Mouse (Mus musculus) heart, adult 2 months (tissue): ENCODE data around the gene Crlf1.

Experiments
- CTCF ChIP-seq: fragments of 200-600 bp; IDR thresholded peaks from 2 replicates; pipeline ENCODE4 v1.8.1; 2022; ENCODE audit warnings: antibody characterized with exemption, mild to moderate bottlenecking, moderate library complexity
- POLR2A ChIP-seq: fragments of 200-500 bp; IDR thresholded peaks from 2 replicates; pipeline ENCODE4 v1.6.1; 2011; ENCODE audit warnings: mild to moderate bottlenecking, low read depth, low read length, control low read depth; ENCODE audit not compliant: insufficient read depth

GRCm38 (mm10) chr8:70534281-70534680 is 41.3 kb downstream of the Crlf1 start:
- no peak for TF ChIP-seq POLR2A
- TF ChIP-seq CTCF, result no peak
